Comparison of ENCODE assay signal across 9 mouse cellular contexts in genomic region chr17:36193546-36194141, GRCm38 (mm10). TPM values are rescaled to one million over a fixed set of nuclear protein-coding genes. Genes with fewer than 3 reads are reported as not detected.
DNase-seq lines count a peak whose midpoint lies in the region; ATAC-seq lines count a peak whose summit lies in the region.
"Had no signal": no experiment of that assay in that cellular context is flagged by ENCODE, and none has a peak within 500 bp of the region (broad histone marks: within the 10 kb centered on the region; RNA-seq: fewer than 3 reads in every experiment).

No protein-coding gene starts in this region.

- peak; percentile 82 for ATAC-seq in CD4-positive, CD25-positive, alpha-beta regulatory T cell, adult 4 months
- peak; percentile 57; the same call in 1 of the 2 replicates for ATAC-seq in lung, embryonic 16.5 days (ENCODE audit: low read depth)
- peak; percentile 56; the same call in 1 of the 2 replicates for ATAC-seq in neutrophil, adult 5-6 weeks (ENCODE audit: extremely low read depth, insufficient number of reproducible peaks, low FRiP score, poor library complexity, severe bottlenecking)

- peak; percentile 53 for DNase-seq in 3134 (ENCODE audit: extremely low read depth, insufficient read length, low spot score)
- peak; percentile 5 for DNase-seq in cerebellum, adult 9-11 months
- peak; percentile 47 for DNase-seq in gastrocnemius, postnatal 14 days
- peak; percentile 75 to 84 for DNase-seq in kidney, postnatal 25 days
- DNase-seq in thymus, postnatal 10 days (ENCODE audit: low spot score in 2 of 2) = peak; percentile 70 to 84

- no peaks in the 10 kb centered on the region for H3K9me3 ChIP-seq in lung, embryonic 16.5 days (ENCODE audit: control insufficient read depth, low read length)
- H3K9me3 ChIP-seq: stomach, embryonic 15.5 days had no signal

- no peaks in the 10 kb centered on the region for H3K36me3 ChIP-seq in lung, embryonic 16.5 days (ENCODE audit: control insufficient read depth, insufficient read depth, low read length)
- H3K36me3 ChIP-seq: stomach, embryonic 15.5 days had no signal

- H3K27ac ChIP-seq in lung, embryonic 16.5 days (ENCODE audit: low read length) = no peak overlapping the region
- H3K27ac ChIP-seq: stomach, embryonic 15.5 days had no signal

- 19% methylated on average over 8 of the region's 8 CpGs for WGBS in lung, embryonic 16.5 days

- H3K27me3 ChIP-seq in lung, embryonic 16.5 days (ENCODE audit: control insufficient read depth, insufficient read depth, low read depth, low read length) = no peaks in the 10 kb centered on the region

- no peak overlapping the region for H3K4me3 ChIP-seq in lung, embryonic 16.5 days (ENCODE audit: low read length)
- H3K4me3 ChIP-seq: stomach, embryonic 15.5 days had no signal

- intact Hi-C loops in gastrocnemius, postnatal 14 days (cut with DNase I; ENCODE audit: low total_unique reads) = loop anchor here (10.0 kb wide), 1 partner anchor 129 kb away; no protein-coding TSS in a partner anchor

- H3K4me2 ChIP-seq in lung, embryonic 16.5 days (ENCODE audit: low read depth, low read length) = no peak overlapping the region
- H3K4me2 ChIP-seq: stomach, embryonic 15.5 days had no signal

- H3K9ac ChIP-seq in lung, embryonic 16.5 days (ENCODE audit: low read length) = no peak overlapping the region
- H3K9ac ChIP-seq: stomach, embryonic 15.5 days had no signal

- no peaks in the 10 kb centered on the region for H3K4me1 ChIP-seq in lung, embryonic 16.5 days (replicated peaks; ENCODE audit: control insufficient read depth, insufficient read depth, low read length)
- H3K4me1 ChIP-seq: stomach, embryonic 15.5 days had no signal

RNA-seq across cellular contexts. Expression of gene H2-T3, which starts 3.6 kb away (rescaled TPM):
- polyA plus RNA-seq in CD4-positive, CD25-positive, alpha-beta regulatory T cell, adult 4 months (2017; shearing (Covaris generic)) = 1 to 10 TPM in 1 of 2 experiments, under 1 TPM in 1; 0.95 to 1.3 TPM
- not detected for total RNA-seq in gastrocnemius, postnatal 14 days (2021)
- 0.80 and 1.1 TPM in 2 replicates for polyA plus RNA-seq in lung, embryonic 16.5 days (2015; fragmentation: Nextera tagmentation; extraction: Ambion mirVana)
- not detected in 2 replicates for total RNA-seq in neutrophil, adult 5-6 weeks (2017)

RNA-seq across cellular contexts. Expression of gene Gm8909, which starts 25.3 kb away (rescaled TPM):
- polyA plus RNA-seq in CD4-positive, CD25-positive, alpha-beta regulatory T cell, adult 4 months (2017; shearing (Covaris generic)) = 1 to 10 TPM; 2.5 to 5.0 TPM
- not detected for total RNA-seq in gastrocnemius, postnatal 14 days (2021)
- 24.5 and 27.5 TPM in 2 replicates for polyA plus RNA-seq in lung, embryonic 16.5 days (2015; fragmentation: Nextera tagmentation; extraction: Ambion mirVana)
- total RNA-seq in neutrophil, adult 5-6 weeks (2017) = not detected in 2 replicates

Comparison
In these comparisons a context has a peak if more than half of its experiments do, and no peak if none do; other contexts are left out.
1. DNase-seq: peak in every context shown above with its lines; median percentile 80 in kidney, postnatal 25 days; 77 in thymus, postnatal 10 days; 53 in 3134; 47 in gastrocnemius, postnatal 14 days; 5 in cerebellum, adult 9-11 months.